Mouse (Mus musculus): ENCODE results near the gene Manf. TPM values are rescaled to one million over a fixed set of nuclear protein-coding genes. Genes with fewer than 3 reads are reported as not detected.
A peak's percentile ranks its signal among the peaks of the same experiment; 100 is the strongest.

Manf gene
- polyA plus RNA-seq, 1 experiment: 7.5 TPM

GRCm38 (mm10) chr9:106821050-106821617 lies 70.6 kb downstream of the Manf start:
- Histone ChIP-seq H3K36me3 (ENCODE audit: control insufficient read depth, insufficient read depth, low read length) (no peaks in the 10 kb centered on the region), H3K27ac (ENCODE audit: insufficient read depth, low read depth, low read length) (no peak overlapping the region), H3K4me3 (ENCODE audit: low read depth, low read length) (no peak overlapping the region), H3K4me1 (ENCODE audit: control insufficient read depth, insufficient read depth, insufficient read length, low read length) (no peaks in the 10 kb centered on the region), H3K27me3 (ENCODE audit: control insufficient read depth, insufficient read depth, low read length) (no peaks in the 10 kb centered on the region)
- WGBS: 23% methylated on average over 15 of the region's 15 CpGs
- TF ChIP-seq POLR2A (IDR thresholded peaks at IDR 0.05; ENCODE audit: low read depth, low read length) (no peak), CTCF (IDR thresholded peaks at IDR 0.05; ENCODE audit: extremely low read depth, insufficient read length, insufficient replicate concordance, low read depth, low read length) (no peak)

- WGBS: 91% methylated on average over 1 of the region's 1 CpGs
- no peak overlapping the region for H3K27ac ChIP-seq (ENCODE audit: insufficient read depth, low read depth, low read length)
- TF ChIP-seq POLR2A (IDR thresholded peaks at IDR 0.05; ENCODE audit: low read depth, low read length) (no peak), CTCF (IDR thresholded peaks at IDR 0.05; ENCODE audit: extremely low read depth, insufficient read length, insufficient replicate concordance, low read depth, low read length) (no peak)
- H3K27me3 ChIP-seq (ENCODE audit: control insufficient read depth, insufficient read depth, low read length): no peaks in the 10 kb centered on the region
- H3K4me3 ChIP-seq (ENCODE audit: low read depth, low read length): no peak overlapping the region
- H3K4me1 ChIP-seq (ENCODE audit: control insufficient read depth, insufficient read depth, insufficient read length, low read length): no peaks in the 10 kb centered on the region
- H3K36me3 ChIP-seq (ENCODE audit: control insufficient read depth, insufficient read depth, low read length): no peaks in the 10 kb centered on the region
These were observed 72.6 kb downstream of the Manf start for GRCm38 (mm10) chr9:106819201-106819600.

- no peaks in the 10 kb centered on the region for H3K27me3 ChIP-seq (ENCODE audit: control insufficient read depth, insufficient read depth, low read length)
- no peak overlapping the region for H3K4me3 ChIP-seq (ENCODE audit: low read depth, low read length)
- no peak overlapping the region for H3K27ac ChIP-seq (ENCODE audit: insufficient read depth, low read depth, low read length)
- no peaks in the 10 kb centered on the region for H3K4me1 ChIP-seq (ENCODE audit: control insufficient read depth, insufficient read depth, insufficient read length, low read length)
- 72% methylated on average over 6 of the region's 6 CpGs for WGBS
- TF ChIP-seq CTCF (IDR thresholded peaks at IDR 0.05; ENCODE audit: extremely low read depth, insufficient read length, insufficient replicate concordance, low read depth, low read length) (no peak), POLR2A (IDR thresholded peaks at IDR 0.05; ENCODE audit: low read depth, low read length) (no peak)
- H3K36me3 ChIP-seq (ENCODE audit: control insufficient read depth, insufficient read depth, low read length): no peaks in the 10 kb centered on the region
These were observed 73.6 kb downstream of the Manf start for GRCm38 (mm10) chr9:106818191-106818590.

- TF ChIP-seq CTCF (IDR thresholded peaks at IDR 0.05; ENCODE audit: extremely low read depth, insufficient read length, insufficient replicate concordance, low read depth, low read length): no peak
These were observed 85.3 kb downstream of the Manf start for GRCm38 (mm10) chr9:106806503-106806902.

GRCm38 (mm10) chr9:106790831-106791230 lies 100.9 kb downstream of the Manf start:
- WGBS: 20% methylated on average over 6 of the region's 6 CpGs
- Histone ChIP-seq H3K4me3 (ENCODE audit: low read depth, low read length) (peak overlapping the region; percentile 38), H3K36me3 (ENCODE audit: control insufficient read depth, insufficient read depth, low read length) (no peaks in the 10 kb centered on the region), H3K27me3 (ENCODE audit: control insufficient read depth, insufficient read depth, low read length) (no peaks in the 10 kb centered on the region), H3K27ac (ENCODE audit: insufficient read depth, low read depth, low read length) (peak overlapping the region; percentile 44; the same call in 1 of the 2 replicates), H3K4me1 (ENCODE audit: control insufficient read depth, insufficient read depth, insufficient read length, low read length) (peaks cover 10% of the 10 kb centered on the region; the same call in 1 of the 2 replicates)
- TF ChIP-seq POLR2A (IDR thresholded peaks at IDR 0.05; ENCODE audit: low read depth, low read length) (no peak), CTCF (IDR thresholded peaks at IDR 0.05; ENCODE audit: extremely low read depth, insufficient read length, insufficient replicate concordance, low read depth, low read length) (no peak)

More at GRCm38 (mm10) chr9:106806503-106806902, 85.3 kb downstream of the Manf start:
- H3K36me3 ChIP-seq (ENCODE audit: control insufficient read depth, insufficient read depth, low read length): no peaks in the 10 kb centered on the region
- no peaks in the 10 kb centered on the region for H3K4me1 ChIP-seq (ENCODE audit: control insufficient read depth, insufficient read depth, insufficient read length, low read length)
- WGBS: 81% methylated on average over 4 of the region's 4 CpGs
- H3K4me3 ChIP-seq (ENCODE audit: low read depth, low read length): no peak overlapping the region
- no peak overlapping the region for H3K27ac ChIP-seq (ENCODE audit: insufficient read depth, low read depth, low read length)
- no peaks in the 10 kb centered on the region for H3K27me3 ChIP-seq (ENCODE audit: control insufficient read depth, insufficient read depth, low read length)

- H3K4me3 ChIP-seq (ENCODE audit: low read depth, low read length): peak overlapping the region; percentile 80
- H3K27me3 ChIP-seq (ENCODE audit: control insufficient read depth, insufficient read depth, low read length): no peaks in the 10 kb centered on the region
- H3K27ac ChIP-seq (ENCODE audit: insufficient read depth, low read depth, low read length): no peak overlapping the region; the same call in 1 of the 2 replicates
- peaks cover 16% of the 10 kb centered on the region; the same call in 1 of the 2 replicates for H3K4me1 ChIP-seq (ENCODE audit: control insufficient read depth, insufficient read depth, insufficient read length, low read length)
- H3K36me3 ChIP-seq (ENCODE audit: control insufficient read depth, insufficient read depth, low read length): no peaks in the 10 kb centered on the region
- WGBS: 5% methylated on average over 10 of the region's 10 CpGs
- no peak for TF ChIP-seq POLR2A (IDR thresholded peaks at IDR 0.05; ENCODE audit: low read depth, low read length)
- TF ChIP-seq CTCF (IDR thresholded peaks at IDR 0.05; ENCODE audit: extremely low read depth, insufficient read length, insufficient replicate concordance, low read depth, low read length): no peak
These were observed 102.4 kb downstream of the Manf start for GRCm38 (mm10) chr9:106789363-106789762.

- Histone ChIP-seq H3K27me3 (ENCODE audit: control insufficient read depth, insufficient read depth, low read length) (no peaks in the 10 kb centered on the region), H3K36me3 (ENCODE audit: control insufficient read depth, insufficient read depth, low read length) (no peaks in the 10 kb centered on the region), H3K4me1 (ENCODE audit: control insufficient read depth, insufficient read depth, insufficient read length, low read length) (peaks cover 16% of the 10 kb centered on the region; the same call in 1 of the 2 replicates), H3K27ac (ENCODE audit: insufficient read depth, low read depth, low read length) (peak within 1 kb of the TSS; percentile 38), H3K4me3 (ENCODE audit: low read depth, low read length) (peak within 1 kb of the TSS; percentile 80)
- under 1% methylated on average over 49 of the region's 49 CpGs for WGBS
- TF ChIP-seq CTCF (IDR thresholded peaks at IDR 0.05; ENCODE audit: extremely low read depth, insufficient read length, insufficient replicate concordance, low read depth, low read length): no peak
- TF ChIP-seq POLR2A (IDR thresholded peaks at IDR 0.05; ENCODE audit: low read depth, low read length): no peak
These were observed 102.9 kb downstream of the Manf start, which contains the start of gene Rad54l2 for GRCm38 (mm10) chr9:106788812-106789321. TSS of gene Rad54l2 (minus strand) at chr9:106789194.

Other genes starting within 250 kb of the Manf start
- gene Grm2, start 235.9 kb downstream of the Manf start, polyA plus RNA-seq (2012; rRNA removed): 0.14 TPM in 1 of 2 replicates, not detected in the other
- 50.1 and 77.9 TPM in 2 replicates for gene Tex264, start 206.1 kb downstream of the Manf start, polyA plus RNA-seq (2012; rRNA removed)
- gene Rad54l2, start 102.8 kb downstream of the Manf start, polyA plus RNA-seq (2012; rRNA removed): 19.3 and 34.9 TPM in 2 replicates
- gene Dcaf1, start 70.1 kb downstream of the Manf start, polyA plus RNA-seq (2012; rRNA removed): 3.3 and 6.4 TPM in 2 replicates
- gene Rbm15b, start 4.6 kb downstream of the Manf start, polyA plus RNA-seq (2012; rRNA removed): 6.9 and 10.5 TPM in 2 replicates